26 mouse cellular contexts compared by ENCODE assay signal in the genomic region with DNA sequence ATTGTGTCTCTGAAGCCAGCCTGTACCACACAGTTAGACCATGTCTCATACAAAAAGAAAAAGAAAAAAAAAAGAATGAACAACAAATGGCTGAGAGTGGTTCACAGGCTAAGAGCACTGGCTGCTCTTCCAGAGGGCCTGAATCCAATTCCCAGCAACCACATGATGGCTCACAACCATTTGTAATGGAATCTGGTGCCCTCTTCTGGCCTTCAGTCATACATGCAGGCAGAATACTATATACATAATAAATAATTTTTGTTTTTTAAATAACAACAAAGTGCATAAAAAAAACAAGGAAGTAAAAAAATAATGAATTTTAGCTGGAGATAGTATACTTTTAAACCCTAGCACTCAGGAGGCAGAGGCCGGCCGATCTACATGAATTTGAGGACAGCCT. TPM values are rescaled to one million over a fixed set of nuclear protein-coding genes. Genes with fewer than 3 reads are reported as not detected.
A peak's percentile ranks its signal among the peaks of the same experiment; 100 is the strongest.
DNase-seq lines count a peak whose midpoint lies in the region; ATAC-seq and TF ChIP-seq lines count a peak whose summit lies in the region.
"Had no signal": no experiment of that assay in that cellular context is flagged by ENCODE, and none has a peak within 500 bp of the region (broad histone marks: within the 10 kb centered on the region; RNA-seq: fewer than 3 reads in every experiment).

No protein-coding gene starts in this region.

- H3K27me3 ChIP-seq in heart, postnatal 0 days (ENCODE audit: control insufficient read depth, insufficient read depth, low read length): no peaks in the 10 kb centered on the region
- no peaks in the 10 kb centered on the region for H3K27me3 ChIP-seq in liver, embryonic 14.5 days (ENCODE audit: control insufficient read depth, insufficient read depth, low read length)
- no peaks in the 10 kb centered on the region for H3K27me3 ChIP-seq in liver, embryonic 12.5 days (replicated peaks)
- H3K27me3 ChIP-seq in ES-Bruce4 (ENCODE audit: control insufficient read depth, insufficient read depth, low read length, poor library complexity, severe bottlenecking): no peaks in the 10 kb centered on the region
- no peaks in the 10 kb centered on the region for H3K27me3 ChIP-seq in small intestine, adult 2 months (ENCODE audit: control insufficient read depth, insufficient read depth, low read length)
- H3K27me3 ChIP-seq: embryonic facial prominence, embryonic 12.5 days; hindbrain, embryonic 13.5 days; midbrain, embryonic 13.5 days; stomach, embryonic 15.5 days had no signal

- H3K9me3 ChIP-seq in heart, postnatal 0 days (replicated peaks; ENCODE audit: control insufficient read depth, low read length): no peaks in the 10 kb centered on the region; the same call in 1 of the 2 replicates
- H3K9me3 ChIP-seq in liver, embryonic 14.5 days (ENCODE audit: control insufficient read depth, low read length): no peaks in the 10 kb centered on the region
- no peaks in the 10 kb centered on the region for H3K9me3 ChIP-seq in liver, embryonic 12.5 days (replicated peaks)
- H3K9me3 ChIP-seq in ES-Bruce4 (replicated peaks; ENCODE audit: control insufficient read depth, insufficient read depth, low read length, poor library complexity, severe bottlenecking): no peaks in the 10 kb centered on the region
- H3K9me3 ChIP-seq: embryonic facial prominence, embryonic 12.5 days; limb, embryonic 10.5 days; midbrain, embryonic 13.5 days; stomach, embryonic 15.5 days had no signal

- no peak for TF ChIP-seq POLR2A in ES-Bruce4 (IDR thresholded peaks at IDR 0.05; ENCODE audit: insufficient read depth, low read length)
- no peak for TF ChIP-seq POLR2A in small intestine, adult 2 months (IDR thresholded peaks at IDR 0.05; ENCODE audit: low read depth, low read length)

- no peak overlapping the region for H3K9ac ChIP-seq in heart, postnatal 0 days (replicated peaks; ENCODE audit: low read depth, low read length)
- no peak overlapping the region for H3K9ac ChIP-seq in liver, embryonic 14.5 days (replicated peaks)
- no peak overlapping the region for H3K9ac ChIP-seq in liver, embryonic 12.5 days
- no peak overlapping the region for H3K9ac ChIP-seq in ES-Bruce4 (ENCODE audit: low read depth, poor library complexity, severe bottlenecking)
- H3K9ac ChIP-seq: embryonic facial prominence, embryonic 12.5 days; hindbrain, embryonic 13.5 days; midbrain, embryonic 13.5 days; stomach, embryonic 15.5 days had no signal

- no peaks in the 10 kb centered on the region for H3K4me1 ChIP-seq in heart, postnatal 0 days (ENCODE audit: control insufficient read depth, insufficient read depth)
- H3K4me1 ChIP-seq in liver, embryonic 14.5 days (replicated peaks; ENCODE audit: control insufficient read depth in 2 of 2, insufficient read depth in 2 of 2, low read length in 1 of 2): no peaks in the 10 kb centered on the region
- H3K4me1 ChIP-seq in liver, embryonic 12.5 days: no peaks in the 10 kb centered on the region
- no peaks in the 10 kb centered on the region for H3K4me1 ChIP-seq in ES-Bruce4 (ENCODE audit: control insufficient read depth, insufficient read depth, low read length)
- peaks cover 7% of the 10 kb centered on the region for H3K4me1 ChIP-seq in small intestine, adult 2 months (ENCODE audit: control insufficient read depth, insufficient read depth, insufficient read length, low read length)
- H3K4me1 ChIP-seq: midbrain, embryonic 13.5 days had no signal

- H3K4me2 ChIP-seq in heart, postnatal 0 days (ENCODE audit: low read depth, low read length): no peak overlapping the region
- H3K4me2 ChIP-seq in liver, embryonic 14.5 days (ENCODE audit: low read depth): no peak overlapping the region
- H3K4me2 ChIP-seq in liver, embryonic 12.5 days: no peak overlapping the region
- H3K4me2 ChIP-seq: embryonic facial prominence, embryonic 12.5 days; hindbrain, embryonic 13.5 days; midbrain, embryonic 13.5 days; stomach, embryonic 15.5 days had no signal

- peak; percentile 24 for TF ChIP-seq CTCF in heart, postnatal 0 days (IDR thresholded peaks at IDR 0.05; ENCODE audit: low read depth)
- peak; percentile 26 for TF ChIP-seq CTCF in liver, embryonic 14.5 days (IDR thresholded peaks at IDR 0.05; ENCODE audit: low read depth)
- TF ChIP-seq CTCF in ES-Bruce4 (IDR thresholded peaks at IDR 0.05; ENCODE audit: low read depth, low read length): peak; percentile 11
- TF ChIP-seq CTCF in small intestine, adult 2 months (IDR thresholded peaks at IDR 0.05; ENCODE audit: extremely low read depth, insufficient read length, insufficient replicate concordance, low read depth, low read length): peak; percentile 13; the same call in 1 of the 2 replicates

- WGBS in heart, postnatal 0 days: 98% methylated on average over 2 of the region's 2 CpGs
- 88% methylated on average over 2 of the region's 2 CpGs for WGBS in liver, embryonic 14.5 days (ENCODE audit: insufficient replicate concordance)
- 89% methylated on average over 2 of the region's 2 CpGs for WGBS in liver, embryonic 12.5 days (ENCODE audit: insufficient replicate concordance)
- whole genome bisulfite sequencing in small intestine, adult 2 months: 98% methylated on average over 2 of the region's 2 CpGs

- no peak for ATAC-seq in heart, postnatal 0 days (ENCODE audit: insufficient read depth, low read depth)
- no peak for ATAC-seq in liver, embryonic 14.5 days (ENCODE audit: insufficient read depth)
- ATAC-seq in liver, embryonic 12.5 days: no peak
- ATAC-seq: forebrain, embryonic 14.5 days; midbrain, embryonic 13.5 days had no signal

- TF ChIP-seq EP300 in heart, postnatal 0 days (IDR thresholded peaks at IDR 0.05; ENCODE audit: low read depth): no peak
- TF ChIP-seq EP300 in liver, embryonic 14.5 days (IDR thresholded peaks at IDR 0.05; ENCODE audit: low read depth): no peak
- TF ChIP-seq EP300 in ES-Bruce4 (IDR thresholded peaks at IDR 0.05; ENCODE audit: insufficient read depth, low read depth, low read length): no peak

- no peak overlapping the region for H3K4me3 ChIP-seq in heart, postnatal 0 days (ENCODE audit: low read depth, low read length)
- no peak overlapping the region for H3K4me3 ChIP-seq in liver, embryonic 14.5 days (ENCODE audit: insufficient read depth in 1 of 2, low read depth in 2 of 2, low read length in 2 of 2)
- H3K4me3 ChIP-seq in liver, embryonic 12.5 days: no peak overlapping the region
- no peak overlapping the region for H3K4me3 ChIP-seq in ES-Bruce4 (ENCODE audit: low read depth, low read length)
- no peak overlapping the region for H3K4me3 ChIP-seq in small intestine, adult 2 months (ENCODE audit: low read depth, low read length)
- H3K4me3 ChIP-seq: embryonic facial prominence, embryonic 12.5 days; erythroblast, embryonic 14.5 days; hindbrain, embryonic 13.5 days; limb, embryonic 10.5 days; midbrain, embryonic 13.5 days; myocyte; stomach, embryonic 15.5 days had no signal

- DNase-seq in heart, postnatal 0 days (ENCODE audit: low spot score): no peak
- no peak for DNase-seq in heart, postnatal 4 days
- no peak for DNase-seq in liver, embryonic 14.5 days (ENCODE audit: low read depth in 3 of 3, low spot score in 3 of 3)
- DNase-seq in spleen, postnatal 14 days (ENCODE audit: low spot score in 2 of 2): no peak
- DNase-seq: adrenal gland, adult 8-10 months; B cell, adult 2 months; cerebellum, adult 9-11 months; gastrocnemius, postnatal 36 days; kidney, postnatal 14 days; lung, postnatal 10 days; thymus, adult 2 months had no signal

- peaks cover 58% of the 10 kb centered on the region for H3K36me3 ChIP-seq in heart, postnatal 0 days (replicated peaks; ENCODE audit: control insufficient read depth, insufficient read depth, low read length)
- H3K36me3 ChIP-seq in liver, embryonic 14.5 days (replicated peaks; ENCODE audit: control insufficient read depth, insufficient read depth, low read depth): no peaks in the 10 kb centered on the region
- H3K36me3 ChIP-seq in liver, embryonic 12.5 days: peaks cover 33% of the 10 kb centered on the region
- H3K36me3 ChIP-seq in ES-Bruce4 (ENCODE audit: control insufficient read depth, insufficient read depth, low read length, poor library complexity, severe bottlenecking): no peaks in the 10 kb centered on the region
- peaks cover 51% of the 10 kb centered on the region for H3K36me3 ChIP-seq in small intestine, adult 2 months (ENCODE audit: control insufficient read depth, insufficient read depth, low read length)

- H3K27ac ChIP-seq in heart, postnatal 0 days (ENCODE audit: low read depth): no peak overlapping the region
- H3K27ac ChIP-seq in liver, embryonic 14.5 days: no peak overlapping the region
- H3K27ac ChIP-seq in liver, embryonic 12.5 days: no peak overlapping the region
- H3K27ac ChIP-seq in ES-Bruce4 (ENCODE audit: insufficient read depth, low read length): no peak overlapping the region
- H3K27ac ChIP-seq in small intestine, adult 2 months (ENCODE audit: insufficient read depth, low read depth, low read length): no peak overlapping the region
- H3K27ac ChIP-seq: embryonic facial prominence, embryonic 12.5 days; hindbrain, embryonic 13.5 days; limb, embryonic 10.5 days; midbrain, embryonic 13.5 days; stomach, embryonic 15.5 days had no signal

RNA-seq across cellular contexts. Expression of a gene that starts 11.4 kb away (rescaled TPM):
- not detected in 2 replicates for total RNA-seq in heart, postnatal 0 days (2014; rRNA removed; ENCODE audit: low replicate concordance)
- not detected in 2 replicates for polyA plus RNA-seq in heart, postnatal 0 days (2015; fragmentation: Nextera tagmentation; extraction: Ambion mirVana)
- not detected for total RNA-seq in heart, postnatal 4 days (2021)
- not detected in 2 replicates for polyA plus RNA-seq in liver, embryonic 14.5 days (2012; rRNA removed)
- polyA plus RNA-seq in liver, embryonic 14.5 days (2014; fragmentation: Nextera tagmentation; extraction: Ambion mirVana): 0.13 TPM in 1 of 2 replicates, not detected in the other
- not detected in 2 replicates for polyA plus RNA-seq in liver, embryonic 12.5 days (2016; fragmentation: Nextera tagmentation; extraction: Ambion mirVana)
- not detected in 2 replicates for polyA plus RNA-seq in ES-Bruce4 (2011; ENCODE audit: insufficient read depth, insufficient read length, low read depth, missing spikeins)
- not detected in 2 replicates for polyA plus RNA-seq in small intestine, adult 2 months (2012; rRNA removed)
- total RNA-seq: adrenal gland, adult 8-10 months; gastrocnemius, postnatal 36 days; liver, adult 2 months; megakaryocyte, adult 5-6 weeks had no signal
- polyA plus RNA-seq: embryonic facial prominence, embryonic 12.5 days; erythroblast, embryonic 14.5 days; forebrain, embryonic 14.5 days; heart, embryonic 16.5 days; intestine, embryonic 14.5 days; limb, embryonic 10.5 days; liver, adult 2 months; stomach, embryonic 15.5 days; thymus, adult 2 months had no signal

RNA-seq across cellular contexts. Expression of a gene that starts 21.2 kb away (rescaled TPM):
- total RNA-seq in heart, postnatal 0 days (2014; rRNA removed; ENCODE audit: low replicate concordance): not detected in 2 replicates
- polyA plus RNA-seq in heart, postnatal 0 days (2015; fragmentation: Nextera tagmentation; extraction: Ambion mirVana): 0.10 TPM in 1 of 2 replicates, not detected in the other
- total RNA-seq in heart, postnatal 4 days (2021): not detected
- polyA plus RNA-seq in liver, embryonic 14.5 days (2012; rRNA removed): not detected in 2 replicates
- not detected in 2 replicates for polyA plus RNA-seq in liver, embryonic 14.5 days (2014; fragmentation: Nextera tagmentation; extraction: Ambion mirVana)
- 0.11 TPM in 1 of 2 replicates, not detected in the other for polyA plus RNA-seq in liver, embryonic 12.5 days (2016; fragmentation: Nextera tagmentation; extraction: Ambion mirVana)
- 2.0 and 2.2 TPM in 2 replicates for polyA plus RNA-seq in ES-Bruce4 (2011; ENCODE audit: insufficient read depth, insufficient read length, low read depth, missing spikeins)
- 0.50 and 0.51 TPM in 2 replicates for polyA plus RNA-seq in small intestine, adult 2 months (2012; rRNA removed)
- total RNA-seq: gastrocnemius, postnatal 36 days; liver, adult 2 months; megakaryocyte, adult 5-6 weeks had no signal
- polyA plus RNA-seq: erythroblast, embryonic 14.5 days; liver, adult 2 months; myocyte had no signal

RNA-seq across cellular contexts. Expression of a gene that starts 37.7 kb away (rescaled TPM):
- total RNA-seq in heart, postnatal 0 days (2014; rRNA removed; ENCODE audit: low replicate concordance): 4.4 and 9.4 TPM in 2 replicates
- polyA plus RNA-seq in heart, postnatal 0 days (2015; fragmentation: Nextera tagmentation; extraction: Ambion mirVana): 1.3 and 1.4 TPM in 2 replicates
- total RNA-seq in heart, postnatal 4 days (2021): 1 to 10 TPM; 2.7 to 3.4 TPM
- polyA plus RNA-seq in liver, embryonic 14.5 days (2012; rRNA removed): 0.47 and 0.54 TPM in 2 replicates
- 0.14 and 0.18 TPM in 2 replicates for polyA plus RNA-seq in liver, embryonic 14.5 days (2014; fragmentation: Nextera tagmentation; extraction: Ambion mirVana)
- 0.84 and 0.93 TPM in 2 replicates for polyA plus RNA-seq in liver, embryonic 12.5 days (2016; fragmentation: Nextera tagmentation; extraction: Ambion mirVana)
- polyA plus RNA-seq in ES-Bruce4 (2011; ENCODE audit: insufficient read depth, insufficient read length, low read depth, missing spikeins): 2.2 and 3.3 TPM in 2 replicates
- polyA plus RNA-seq in small intestine, adult 2 months (2012; rRNA removed): 9.9 and 12.7 TPM in 2 replicates

RNA-seq across cellular contexts. Expression of a gene that starts 58.7 kb away (rescaled TPM):
- total RNA-seq in heart, postnatal 0 days (2014; rRNA removed; ENCODE audit: low replicate concordance): 2.2 and 3.4 TPM in 2 replicates
- 0.91 and 1.1 TPM in 2 replicates for polyA plus RNA-seq in heart, postnatal 0 days (2015; fragmentation: Nextera tagmentation; extraction: Ambion mirVana)
- 1 to 10 TPM; 7.4 to 8.6 TPM for total RNA-seq in heart, postnatal 4 days (2021)
- 2.3 and 3.5 TPM in 2 replicates for polyA plus RNA-seq in liver, embryonic 14.5 days (2012; rRNA removed)
- 2.3 and 3.5 TPM in 2 replicates for polyA plus RNA-seq in liver, embryonic 14.5 days (2014; fragmentation: Nextera tagmentation; extraction: Ambion mirVana)
- 5.2 and 5.7 TPM in 2 replicates for polyA plus RNA-seq in liver, embryonic 12.5 days (2016; fragmentation: Nextera tagmentation; extraction: Ambion mirVana)
- polyA plus RNA-seq in ES-Bruce4 (2011; ENCODE audit: insufficient read depth, insufficient read length, low read depth, missing spikeins): 1.7 and 4.9 TPM in 2 replicates
- polyA plus RNA-seq in small intestine, adult 2 months (2012; rRNA removed): 7.1 and 8.4 TPM in 2 replicates
